Mouse (Mus musculus): ENCODE results near the gene Ddah1. TPM values are rescaled to one million over a fixed set of nuclear protein-coding genes. Genes with fewer than 3 reads are reported as not detected.

Gene Ddah1
- polyA plus RNA-seq (2016; fragmentation: Nextera tagmentation; extraction: Ambion mirVana), result 38.8 and 41.3 TPM in 2 replicates

DNA sequence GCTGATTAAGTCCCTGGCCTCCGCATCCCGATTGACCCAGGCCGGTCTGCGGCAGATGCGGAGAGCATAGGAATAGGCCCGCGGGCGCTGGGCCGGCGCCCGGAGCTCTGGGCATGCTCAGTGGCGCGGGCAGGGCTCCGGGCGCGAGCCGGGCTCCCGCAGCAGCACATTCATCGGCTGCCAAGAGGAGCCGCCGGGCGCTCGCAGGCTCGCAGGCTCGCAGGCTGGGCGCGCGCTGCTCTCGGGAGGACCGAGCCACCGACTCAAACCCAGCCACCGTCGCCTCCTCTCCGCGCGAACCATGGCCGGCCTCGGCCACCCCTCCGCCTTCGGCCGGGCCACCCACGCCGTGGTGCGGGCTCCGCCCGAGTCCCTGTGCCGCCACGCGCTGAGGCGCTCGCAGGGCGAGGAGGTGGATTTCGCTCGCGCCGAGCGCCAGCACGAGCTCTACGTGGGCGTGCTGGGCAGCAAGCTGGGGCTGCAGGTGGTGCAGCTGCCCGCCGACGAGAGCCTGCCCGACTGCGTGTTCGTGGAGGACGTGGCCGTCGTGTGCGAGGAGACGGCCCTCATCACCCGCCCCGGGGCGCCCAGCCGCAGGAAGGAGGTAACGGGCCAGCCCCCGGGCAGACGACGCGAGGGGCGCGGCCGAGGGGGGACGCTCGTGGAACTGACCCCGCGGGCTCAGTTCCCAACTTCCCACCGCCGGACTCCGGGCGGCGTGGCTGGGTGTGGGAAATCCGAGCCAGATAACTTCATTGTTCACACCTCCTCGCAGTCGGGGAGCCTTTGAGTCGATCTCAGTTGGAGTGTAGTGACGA, at the start of gene Ddah1:
Ddah1 (plus strand) TSS at position 115 of the 818 bp plus-strand sequence.
- peak within 1 kb of the TSS; percentile 62 for H3K4me3 ChIP-seq
- H3K27me3 ChIP-seq, result peaks cover 26% of the 10 kb centered on the region
- H3K4me1 ChIP-seq, result peaks cover 17% of the 10 kb centered on the region
- WGBS, result under 1% methylated on average over 97 of the region's 97 CpGs
- peak; percentile 87 for ATAC-seq (ENCODE audit: insufficient number of reproducible peaks, insufficient read depth, low FRiP score, low TSS enrichment)
- peak within 1 kb of the TSS; percentile 99 for H3K4me2 ChIP-seq (replicated peaks)
- no peaks in the 10 kb centered on the region for H3K9me3 ChIP-seq
- H3K27ac ChIP-seq, result peak within 1 kb of the TSS; percentile 64
- H3K9ac ChIP-seq, result peak within 1 kb of the TSS; percentile 74
- no peaks in the 10 kb centered on the region for H3K36me3 ChIP-seq

- no peak overlapping the region for H3K27ac ChIP-seq
- ATAC-seq (ENCODE audit: insufficient number of reproducible peaks, insufficient read depth, low FRiP score, low TSS enrichment), result no peak
- H3K4me1 ChIP-seq, result no peaks in the 10 kb centered on the region
- no peak overlapping the region for H3K4me2 ChIP-seq (replicated peaks)
- H3K9me3 ChIP-seq, result no peaks in the 10 kb centered on the region
- H3K27me3 ChIP-seq, result no peaks in the 10 kb centered on the region
- 84% methylated on average over 7 of the region's 7 CpGs for WGBS
- no peak overlapping the region for H3K9ac ChIP-seq
- no peaks in the 10 kb centered on the region for H3K36me3 ChIP-seq
- H3K4me3 ChIP-seq, result no peak overlapping the region
Measured at GRCm38 (mm10) chr3:145715923-145716322, 42.6 kb upstream of the Ddah1 start.

DNA sequence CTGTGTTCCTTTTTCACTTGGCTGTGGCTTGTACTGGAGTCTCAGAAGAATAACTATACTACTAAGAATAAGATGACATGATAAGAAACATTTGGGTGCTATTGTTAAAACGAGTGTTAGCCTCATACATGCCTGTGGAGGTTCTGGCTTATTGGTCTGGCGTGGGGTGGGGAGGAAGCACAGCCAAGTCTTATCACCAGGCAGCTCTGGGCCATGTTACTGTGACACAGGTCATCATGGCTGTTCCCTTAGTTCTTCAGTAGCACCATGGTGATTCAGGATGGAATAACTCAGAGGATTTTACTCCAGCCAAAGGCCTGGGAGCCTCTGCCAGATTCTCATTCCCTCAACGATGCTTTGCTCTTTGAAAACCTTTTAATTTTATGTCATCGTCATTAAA, 38.8 kb upstream of the Ddah1 start:
- Histone ChIP-seq H3K27me3 (no peaks in the 10 kb centered on the region), H3K9ac (no peak overlapping the region), H3K27ac (no peak overlapping the region), H3K36me3 (no peaks in the 10 kb centered on the region), H3K4me1 (no peaks in the 10 kb centered on the region), H3K9me3 (no peaks in the 10 kb centered on the region), H3K4me3 (no peak overlapping the region), H3K4me2 (replicated peaks) (no peak overlapping the region)
- 79% methylated on average over 4 of the region's 4 CpGs for WGBS
- no peak for ATAC-seq (ENCODE audit: insufficient number of reproducible peaks, insufficient read depth, low FRiP score, low TSS enrichment)

GRCm38 (mm10) chr3:145725078-145725477, 33.4 kb upstream of the Ddah1 start:
- Histone ChIP-seq H3K27me3 (no peaks in the 10 kb centered on the region), H3K36me3 (no peaks in the 10 kb centered on the region), H3K4me1 (peaks cover 14% of the 10 kb centered on the region; the same call in 1 of the 2 replicates), H3K27ac (no peak overlapping the region), H3K4me3 (no peak overlapping the region), H3K9ac (no peak overlapping the region), H3K4me2 (replicated peaks) (no peak overlapping the region), H3K9me3 (no peaks in the 10 kb centered on the region)
- WGBS, result 79% methylated on average over 8 of the region's 8 CpGs
- ATAC-seq (ENCODE audit: insufficient number of reproducible peaks, insufficient read depth, low FRiP score, low TSS enrichment), result no peak

- Histone ChIP-seq H3K9ac (no peak overlapping the region), H3K4me1 (peaks cover 16% of the 10 kb centered on the region; the same call in 1 of the 2 replicates), H3K36me3 (no peaks in the 10 kb centered on the region), H3K27me3 (no peaks in the 10 kb centered on the region), H3K4me3 (no peak overlapping the region), H3K9me3 (no peaks in the 10 kb centered on the region), H3K27ac (no peak overlapping the region), H3K4me2 (replicated peaks) (no peak overlapping the region)
- 51% methylated on average over 8 of the region's 8 CpGs for WGBS
- no peak for ATAC-seq (ENCODE audit: insufficient number of reproducible peaks, insufficient read depth, low FRiP score, low TSS enrichment)
Measured at GRCm38 (mm10) chr3:145728336-145728735, 30.1 kb upstream of the Ddah1 start.

- Histone ChIP-seq H3K4me3 (no peak overlapping the region), H3K27ac (no peak overlapping the region), H3K4me1 (peaks cover 16% of the 10 kb centered on the region; the same call in 1 of the 2 replicates), H3K4me2 (replicated peaks) (no peak overlapping the region), H3K27me3 (no peaks in the 10 kb centered on the region), H3K9ac (no peak overlapping the region), H3K9me3 (no peaks in the 10 kb centered on the region), H3K36me3 (no peaks in the 10 kb centered on the region)
- no peak for ATAC-seq (ENCODE audit: insufficient number of reproducible peaks, insufficient read depth, low FRiP score, low TSS enrichment)
- WGBS, result 77% methylated on average over 4 of the region's 4 CpGs
Measured at GRCm38 (mm10) chr3:145729531-145729930, 28.9 kb upstream of the Ddah1 start.

GRCm38 (mm10) chr3:145730092-145730491, 28.4 kb upstream of the Ddah1 start:
- Histone ChIP-seq H3K9ac (no peak overlapping the region), H3K27me3 (no peaks in the 10 kb centered on the region), H3K9me3 (no peaks in the 10 kb centered on the region), H3K36me3 (no peaks in the 10 kb centered on the region), H3K4me3 (no peak overlapping the region), H3K4me1 (peaks cover 16% of the 10 kb centered on the region; the same call in 1 of the 2 replicates), H3K4me2 (replicated peaks) (no peak overlapping the region), H3K27ac (no peak overlapping the region)
- 27% methylated on average over 3 of the region's 3 CpGs for WGBS
- no peak for ATAC-seq (ENCODE audit: insufficient number of reproducible peaks, insufficient read depth, low FRiP score, low TSS enrichment)

DNA sequence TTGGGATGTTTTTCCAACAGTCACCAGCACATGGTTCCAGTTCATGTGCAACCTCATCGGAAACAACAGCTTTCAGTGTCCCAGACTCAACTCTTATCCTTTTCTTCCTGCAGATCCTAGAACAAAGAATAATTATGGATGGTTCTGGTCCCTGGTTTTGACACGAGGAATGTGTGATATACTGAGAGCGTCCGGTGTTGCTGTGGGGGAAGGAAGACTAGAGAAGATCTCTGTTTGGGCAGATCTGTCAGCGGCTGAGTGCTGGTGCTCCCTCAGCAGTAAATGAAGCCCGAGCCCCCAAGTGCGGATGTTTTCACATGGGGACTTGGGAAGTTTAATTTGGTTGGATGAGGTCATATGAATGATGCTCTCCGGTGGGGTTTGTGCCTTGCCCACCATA, 23.6 kb upstream of the Ddah1 start:
- H3K4me1 ChIP-seq, result peaks cover 4% of the 10 kb centered on the region; the same call in 1 of the 2 replicates
- ATAC-seq (ENCODE audit: insufficient number of reproducible peaks, insufficient read depth, low FRiP score, low TSS enrichment), result no peak
- H3K4me3 ChIP-seq, result no peak overlapping the region
- no peaks in the 10 kb centered on the region for H3K9me3 ChIP-seq
- H3K27me3 ChIP-seq, result no peaks in the 10 kb centered on the region
- H3K4me2 ChIP-seq (replicated peaks), result no peak overlapping the region
- WGBS, result 83% methylated on average over 8 of the region's 8 CpGs
- H3K27ac ChIP-seq, result no peak overlapping the region
- H3K9ac ChIP-seq, result no peak overlapping the region
- H3K36me3 ChIP-seq, result no peaks in the 10 kb centered on the region

- no peak for ATAC-seq (ENCODE audit: insufficient number of reproducible peaks, insufficient read depth, low FRiP score, low TSS enrichment)
- H3K9ac ChIP-seq, result no peak overlapping the region
- WGBS, result 71% methylated on average over 5 of the region's 5 CpGs
Measured at GRCm38 (mm10) chr3:145736562-145736961, 21.9 kb upstream of the Ddah1 start.

DNA sequence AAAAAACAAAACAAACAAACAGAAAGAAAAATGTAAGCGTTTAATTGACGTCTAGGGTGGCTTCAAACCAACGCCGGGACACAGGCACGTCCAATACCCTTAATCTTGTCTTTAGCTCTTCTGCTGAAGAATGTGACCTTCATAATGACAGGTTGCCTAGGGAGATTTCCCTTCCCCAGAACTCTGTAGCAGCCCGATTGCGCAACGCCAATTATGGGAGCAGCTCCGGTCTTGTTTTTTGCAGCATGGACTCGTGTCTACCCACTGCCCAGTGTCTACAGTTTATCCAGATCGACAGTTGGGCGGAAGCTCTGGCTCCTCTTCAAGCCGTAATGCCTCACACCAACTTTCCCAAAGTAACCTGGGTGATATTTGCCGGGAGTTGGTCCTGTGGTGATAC, 19.8 kb upstream of the Ddah1 start:
- Histone ChIP-seq H3K9ac (no peak overlapping the region), H3K4me1 (no peaks in the 10 kb centered on the region), H3K27ac (no peak overlapping the region), H3K27me3 (no peaks in the 10 kb centered on the region), H3K36me3 (no peaks in the 10 kb centered on the region), H3K4me3 (no peak overlapping the region), H3K9me3 (no peaks in the 10 kb centered on the region), H3K4me2 (replicated peaks) (no peak overlapping the region)
- 72% methylated on average over 14 of the region's 14 CpGs for WGBS
- no peak for ATAC-seq (ENCODE audit: insufficient number of reproducible peaks, insufficient read depth, low FRiP score, low TSS enrichment)

More at GRCm38 (mm10) chr3:145736562-145736961, 21.9 kb upstream of the Ddah1 start:
- Histone ChIP-seq H3K36me3 (no peaks in the 10 kb centered on the region), H3K4me1 (no peaks in the 10 kb centered on the region), H3K27me3 (no peaks in the 10 kb centered on the region), H3K4me3 (no peak overlapping the region), H3K9me3 (no peaks in the 10 kb centered on the region), H3K4me2 (replicated peaks) (no peak overlapping the region), H3K27ac (no peak overlapping the region)

DNA sequence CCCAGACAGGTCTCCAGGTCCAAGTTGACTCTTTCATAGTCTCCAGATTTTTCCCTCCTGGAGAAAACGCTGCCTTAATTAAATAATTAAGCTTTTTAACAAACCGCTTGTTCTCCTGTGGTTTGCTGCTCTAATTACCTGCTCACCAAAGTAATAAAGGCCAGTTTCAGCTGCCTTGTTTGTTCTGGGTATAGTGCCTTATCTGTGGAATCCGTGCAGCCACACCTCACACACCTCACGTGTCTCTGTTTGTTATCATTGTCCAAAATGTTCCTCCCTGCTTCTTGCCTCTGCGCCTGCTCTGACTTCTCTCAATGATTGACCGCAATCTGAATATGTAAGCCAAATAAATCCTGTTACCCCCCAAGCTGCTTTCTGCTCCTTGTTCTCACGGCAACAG, 18.6 kb upstream of the Ddah1 start:
- no peaks in the 10 kb centered on the region for H3K27me3 ChIP-seq
- no peaks in the 10 kb centered on the region for H3K4me1 ChIP-seq
- no peak overlapping the region for H3K4me2 ChIP-seq (replicated peaks)
- H3K27ac ChIP-seq, result no peak overlapping the region
- 58% methylated on average over 7 of the region's 7 CpGs for WGBS
- H3K4me3 ChIP-seq, result no peak overlapping the region
- H3K36me3 ChIP-seq, result no peaks in the 10 kb centered on the region
- H3K9ac ChIP-seq, result no peak overlapping the region
- no peak for ATAC-seq (ENCODE audit: insufficient number of reproducible peaks, insufficient read depth, low FRiP score, low TSS enrichment)
- no peaks in the 10 kb centered on the region for H3K9me3 ChIP-seq

DNA sequence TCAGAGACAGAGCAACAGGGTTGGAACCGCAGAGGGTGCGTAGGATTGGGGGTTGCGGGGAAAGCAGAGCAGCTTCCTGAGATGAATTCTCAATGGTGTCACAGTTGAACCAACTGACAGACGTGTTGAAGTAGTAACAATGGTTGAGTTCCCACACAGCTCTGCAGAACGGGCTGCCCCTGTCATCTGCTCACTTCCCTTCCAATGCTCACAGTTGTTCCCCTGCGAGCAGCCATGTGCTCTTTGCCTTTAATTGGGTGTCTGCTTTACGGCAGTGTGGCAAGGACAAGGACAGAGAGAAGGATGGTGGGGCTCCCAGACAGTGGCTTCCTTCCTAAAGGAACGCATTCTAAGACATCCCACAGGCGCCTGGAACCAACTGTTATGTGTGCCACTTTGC, 15.4 kb upstream of the Ddah1 start:
- H3K4me1 ChIP-seq, result no peaks in the 10 kb centered on the region
- WGBS, result 54% methylated on average over 9 of the region's 9 CpGs
- H3K9ac ChIP-seq, result no peak overlapping the region
- no peak overlapping the region for H3K27ac ChIP-seq
- H3K27me3 ChIP-seq, result no peaks in the 10 kb centered on the region
- no peaks in the 10 kb centered on the region for H3K36me3 ChIP-seq
- ATAC-seq (ENCODE audit: insufficient number of reproducible peaks, insufficient read depth, low FRiP score, low TSS enrichment), result no peak
- H3K4me3 ChIP-seq, result no peak overlapping the region
- H3K4me2 ChIP-seq (replicated peaks), result no peak overlapping the region
- H3K9me3 ChIP-seq, result no peaks in the 10 kb centered on the region
